Mouse (Mus musculus) C2C12 (cell line): ENCODE results near the gene Spon1.

Experiments used
- CEBPB ChIP-seq: IDR thresholded peaks from one replicate; pipeline ENCODE4 v1.6.1; 2011; ENCODE audit warnings: low read depth, mild to moderate bottlenecking, control low read depth, moderate library complexity
- CTCF ChIP-seq: IDR thresholded peaks from one replicate; pipeline ENCODE4 v1.5.1; 2011; ENCODE audit not compliant: control insufficient read depth, insufficient read depth, insufficient read length
- FOSL1 ChIP-seq: IDR thresholded peaks from one replicate; pipeline ENCODE4 v1.8.0; 2011; ENCODE audit warnings: mild to moderate bottlenecking, low read length; ENCODE audit not compliant: poor library complexity, insufficient read depth, severe bottlenecking
- MAX ChIP-seq: IDR thresholded peaks from one replicate; pipeline ENCODE4 v1.6.1; 2011; ENCODE audit warnings: mild to moderate bottlenecking, control low read depth
- MYOD1 ChIP-seq: IDR thresholded peaks from one replicate; pipeline ENCODE4 v1.6.1; 2011; ENCODE audit warnings: low read depth; ENCODE audit not compliant: control insufficient read depth, insufficient read length
- MYOG ChIP-seq: IDR thresholded peaks from one replicate; pipeline ENCODE4 v1.6.1; 2011; ENCODE audit not compliant: control insufficient read depth, insufficient read length; ENCODE audit errors: extremely low read depth
- USF1 ChIP-seq: IDR thresholded peaks from one replicate; pipeline ENCODE4 v1.6.1; 2011; ENCODE audit warnings: low read depth, mild to moderate bottlenecking, control low read depth, moderate library complexity

DNA sequence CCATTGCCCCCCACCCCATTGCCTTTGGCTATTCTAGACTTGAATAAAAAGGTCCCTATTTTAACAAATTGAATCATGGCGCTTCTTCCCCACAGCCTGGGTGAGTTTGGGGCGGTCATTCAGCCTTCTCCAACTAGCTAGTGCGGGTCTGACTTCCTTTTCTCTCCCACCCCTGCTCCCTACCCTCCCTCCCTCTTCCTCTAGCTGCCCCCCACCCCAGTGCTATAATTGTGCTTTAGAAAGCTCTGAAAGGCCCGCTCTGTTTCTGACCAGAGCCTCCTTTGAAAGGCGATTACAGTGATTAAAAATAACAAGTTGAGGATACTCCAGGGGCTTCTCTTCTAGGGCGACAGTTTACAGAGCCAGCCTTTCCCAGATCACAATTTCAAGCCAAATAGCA, 3.5 kb downstream of the Spon1 start:
- TF ChIP-seq CTCF (no peak), CEBPB (no peak), MAX (no peak), FOSL1 (no peak), MYOD1 (no peak), USF1 (no peak), MYOG (no peak)
